Mouse (Mus musculus) megakaryocyte progenitor cell, adult 5-6 weeks (primary cell): ENCODE measurements around the gene Junb. TPM values are rescaled to one million over a fixed set of nuclear protein-coding genes. Genes with fewer than 3 reads are reported as not detected.

Source experiments
- ATAC-seq: replicated peaks from 2 replicates; pipeline ENCODE4 v1.8.0; 2016; ENCODE audit warnings: mild to moderate bottlenecking, moderate TSS enrichment, inconsistent platforms; ENCODE audit not compliant: poor library complexity
- total RNA-seq, 2 experiments: library from RNA; stranded (forward) in 1 of 2; stranded (reverse) in 1 of 2; fragments of 157-497, 149-512 nt in 1 of 2; fragments of 200-1000 nt in 1 of 2; gene quantifications; 2 replicates each; pipeline versions ENCODE4 v1.2.3 to v1.2.4; 2015 to 2017

Gene Junb
- total RNA-seq, 2 experiments from 2014 or later, result 14.7 to 57.5 TPM

DNA sequence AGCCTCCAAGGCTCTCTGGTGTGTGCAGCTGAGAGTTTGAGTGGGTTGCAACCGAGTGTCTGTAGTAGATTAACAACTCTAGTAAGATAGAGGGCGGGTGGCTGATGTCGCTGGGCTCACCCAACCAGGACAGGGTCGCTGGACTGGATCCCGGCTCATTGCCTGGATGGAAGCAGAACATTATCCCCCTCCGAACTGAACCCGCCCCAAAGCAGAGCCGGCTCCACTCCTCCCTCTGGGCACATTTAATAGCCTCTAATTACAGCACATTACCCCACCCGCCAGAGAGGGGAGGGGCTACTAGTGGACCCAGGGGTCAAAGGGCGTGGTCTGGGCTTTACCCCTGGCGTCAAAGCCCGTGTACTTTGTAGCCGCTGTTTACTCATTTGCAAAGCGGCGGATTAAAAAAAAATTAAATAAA lies 10.8 kb upstream of the Junb start:
- no peak for ATAC-seq

DNA sequence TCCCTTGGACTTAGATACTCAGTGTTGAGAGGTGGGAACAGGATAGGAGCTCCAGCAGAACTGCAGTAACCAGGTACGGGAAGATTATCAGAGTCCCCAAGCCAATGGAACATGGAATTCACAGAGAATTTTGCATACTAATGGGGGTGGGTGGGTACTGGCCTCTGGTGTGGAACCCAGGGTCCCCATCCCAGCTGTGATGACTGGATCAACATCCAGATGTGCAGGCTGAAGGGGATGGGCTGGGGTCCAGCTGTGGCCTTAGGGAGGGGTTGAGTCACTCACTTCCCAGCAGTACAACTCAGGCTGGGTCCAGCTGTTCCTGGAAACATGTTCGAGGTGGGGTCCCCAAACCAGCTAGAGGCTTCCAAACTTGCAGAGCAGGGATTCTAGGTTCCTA lies 9.4 kb upstream of the Junb start:
- ATAC-seq, result no peak

DNA sequence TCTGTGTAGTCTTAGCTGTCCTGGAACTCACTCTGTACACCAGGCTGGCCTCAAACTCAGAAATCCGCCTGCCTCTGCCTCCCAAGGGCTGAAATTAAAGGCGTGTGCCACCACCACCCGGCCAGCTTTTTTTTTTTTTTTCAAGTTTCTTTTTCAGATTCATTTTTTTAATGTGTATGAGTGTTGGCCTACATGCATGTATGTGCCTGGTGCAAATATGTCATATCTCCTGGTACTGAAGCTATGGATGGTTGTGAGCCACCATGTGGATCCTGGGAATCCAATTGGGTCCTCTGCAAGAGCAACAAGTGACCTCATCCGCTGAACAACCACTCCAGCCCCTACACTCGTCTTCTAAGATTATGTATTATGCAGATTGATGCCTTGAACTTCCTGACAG lies 8.9 kb upstream of the Junb start:
- no peak for ATAC-seq

DNA sequence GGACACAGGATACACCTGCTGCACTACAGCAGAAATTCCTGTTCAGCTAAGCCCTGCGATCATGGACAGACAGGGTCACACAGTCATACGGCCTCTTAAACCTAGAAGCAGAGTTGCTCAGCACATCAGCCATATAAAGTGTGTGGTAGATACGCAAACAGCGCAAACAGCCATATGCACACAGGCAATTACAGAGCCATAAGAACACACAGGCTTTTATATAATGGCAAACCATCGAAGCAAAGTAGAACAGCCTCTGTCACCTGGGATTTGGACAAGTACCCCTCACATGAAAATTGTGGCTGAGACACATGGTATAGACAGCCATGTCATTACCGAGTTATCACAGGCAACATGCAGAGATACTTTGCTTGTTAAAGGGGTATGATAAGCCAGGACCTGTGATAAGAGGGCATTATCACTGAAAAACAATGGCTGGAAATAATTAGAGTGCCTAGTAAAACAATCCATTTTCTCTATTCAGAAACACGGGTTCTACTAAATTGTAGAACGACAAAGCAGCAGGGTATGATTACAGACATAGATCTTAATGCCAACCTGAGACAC lies 7.9 kb upstream of the Junb start:
- ATAC-seq, result peak; percentile 10

DNA sequence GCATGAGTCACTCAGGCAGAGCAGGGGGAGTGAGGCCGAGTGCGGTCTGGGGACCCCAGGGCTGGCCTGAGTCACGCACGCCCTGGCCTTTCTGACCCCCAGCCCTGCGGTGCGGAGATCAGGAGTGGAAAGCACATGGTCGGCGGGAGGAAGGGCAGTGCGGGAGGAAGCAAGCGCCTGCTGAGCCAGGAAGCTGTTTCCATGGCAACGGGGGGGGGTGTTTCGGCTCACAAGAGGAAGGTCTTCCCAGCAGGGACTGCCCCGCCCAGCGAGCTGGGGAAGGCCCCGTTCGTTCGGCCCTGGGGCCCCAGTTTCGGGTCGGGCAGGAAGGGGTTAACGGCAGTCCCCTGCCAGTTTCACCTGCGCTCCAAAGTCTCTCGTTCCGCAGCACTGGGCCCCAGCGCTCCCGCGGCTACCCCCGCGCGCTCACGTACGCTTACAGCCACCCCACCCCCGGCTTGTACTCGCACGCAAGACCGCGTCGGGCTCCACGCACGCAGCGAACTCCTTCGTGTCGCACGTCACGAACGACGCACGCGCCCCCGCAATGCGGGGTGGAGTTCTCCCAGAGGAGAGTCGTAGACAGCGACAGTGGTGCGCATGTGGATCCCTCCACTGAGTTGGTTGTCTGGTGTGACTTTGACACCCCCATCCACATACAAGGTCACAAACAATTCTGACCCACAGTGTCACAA lies 7.3 kb upstream of the Junb start:
- ATAC-seq, result peak; percentile 47

DNA sequence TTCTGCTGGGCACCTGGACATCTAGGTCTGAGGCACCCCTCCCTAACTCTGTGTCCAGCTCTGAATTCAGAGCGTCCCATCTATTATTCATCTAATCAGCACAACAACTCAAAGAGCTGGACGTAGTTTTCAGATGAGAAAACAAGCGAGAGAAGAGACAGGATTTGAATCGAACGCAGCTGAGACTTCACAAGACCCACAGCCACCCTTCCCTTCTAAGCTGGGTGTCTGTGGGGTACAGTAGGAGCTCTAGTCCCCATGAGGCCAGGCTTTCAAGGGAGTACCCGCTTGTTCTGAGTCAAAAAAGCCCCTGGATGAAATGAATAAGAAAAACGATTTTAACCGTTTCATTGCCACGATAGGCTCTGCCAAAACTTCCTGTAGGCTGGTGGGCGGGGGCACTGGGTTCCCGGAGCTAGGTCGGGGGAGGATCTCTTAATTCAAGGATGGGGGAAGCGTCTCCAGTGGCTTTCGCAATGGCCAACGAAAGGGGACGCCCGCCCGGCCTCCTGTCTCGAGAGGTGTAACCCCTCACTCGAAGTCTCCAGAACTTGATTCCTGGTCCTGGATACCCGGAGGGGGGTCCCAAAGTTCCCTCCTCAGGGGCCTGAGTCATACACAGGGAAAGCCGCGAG lies 6.6 kb upstream of the Junb start:
- no peak for ATAC-seq

DNA sequence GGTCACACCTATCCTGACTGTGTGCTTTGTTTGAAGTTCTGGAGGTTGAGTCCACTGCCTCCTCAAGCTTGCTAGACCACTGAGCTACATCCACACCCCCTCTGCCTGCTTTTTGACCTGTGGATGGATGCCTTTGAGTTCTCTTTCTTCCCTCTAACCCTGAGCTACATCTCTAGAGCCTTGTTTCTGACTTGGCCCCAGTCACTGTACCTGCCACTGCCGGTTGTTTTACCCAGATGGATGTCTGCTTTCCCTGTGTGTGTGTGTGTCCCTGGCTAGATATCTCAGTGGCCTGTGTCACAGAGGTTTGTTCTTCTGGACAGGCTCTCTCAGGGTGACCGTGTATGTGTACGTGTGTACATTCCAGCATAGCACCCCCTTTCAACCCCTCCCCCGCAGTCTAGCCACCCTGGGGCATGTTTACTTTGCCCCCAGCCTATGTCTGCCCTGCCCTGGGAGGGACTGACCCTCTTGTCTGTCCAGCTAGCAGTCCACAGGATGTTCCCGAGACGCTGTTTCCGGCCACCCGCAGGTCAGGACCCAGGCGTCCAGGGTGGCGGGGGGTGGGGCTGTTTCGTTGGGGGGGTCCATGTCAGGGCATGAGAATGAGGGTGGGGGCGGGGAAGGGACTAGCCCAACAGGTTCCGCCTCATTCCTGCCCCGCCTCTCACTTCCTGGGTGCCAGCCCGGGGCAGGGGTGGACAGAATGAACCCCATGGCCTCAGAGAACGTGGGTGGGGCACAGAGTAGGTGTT lies 6.0 kb upstream of the Junb start:
- ATAC-seq, result no peak

DNA sequence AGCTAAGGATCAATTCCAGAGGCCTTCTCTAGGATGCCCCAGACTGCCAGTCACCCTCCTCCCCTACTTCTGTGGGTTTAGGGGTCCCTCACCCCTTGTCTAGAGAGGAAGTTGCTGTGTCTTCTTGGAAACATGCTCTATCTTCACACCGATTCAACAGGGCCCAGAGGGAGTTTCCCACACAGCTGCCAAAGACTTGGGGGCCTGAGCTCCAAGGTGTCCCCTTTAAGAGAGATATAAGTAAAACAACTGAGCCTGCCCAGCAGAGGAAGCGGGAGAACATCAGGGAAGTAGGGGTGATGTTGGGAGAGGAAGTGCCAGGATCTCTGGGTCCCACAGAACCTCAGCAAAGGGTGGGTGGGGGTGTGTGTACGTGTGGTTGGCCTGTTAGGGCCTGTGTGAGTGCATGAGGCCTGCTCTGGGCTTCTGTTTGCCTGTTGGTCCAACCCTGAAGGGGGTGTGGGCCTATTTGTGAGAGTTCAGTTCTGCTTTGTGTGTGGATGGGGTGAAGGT lies 4.0 kb upstream of the Junb start:
- ATAC-seq, result no peak

DNA sequence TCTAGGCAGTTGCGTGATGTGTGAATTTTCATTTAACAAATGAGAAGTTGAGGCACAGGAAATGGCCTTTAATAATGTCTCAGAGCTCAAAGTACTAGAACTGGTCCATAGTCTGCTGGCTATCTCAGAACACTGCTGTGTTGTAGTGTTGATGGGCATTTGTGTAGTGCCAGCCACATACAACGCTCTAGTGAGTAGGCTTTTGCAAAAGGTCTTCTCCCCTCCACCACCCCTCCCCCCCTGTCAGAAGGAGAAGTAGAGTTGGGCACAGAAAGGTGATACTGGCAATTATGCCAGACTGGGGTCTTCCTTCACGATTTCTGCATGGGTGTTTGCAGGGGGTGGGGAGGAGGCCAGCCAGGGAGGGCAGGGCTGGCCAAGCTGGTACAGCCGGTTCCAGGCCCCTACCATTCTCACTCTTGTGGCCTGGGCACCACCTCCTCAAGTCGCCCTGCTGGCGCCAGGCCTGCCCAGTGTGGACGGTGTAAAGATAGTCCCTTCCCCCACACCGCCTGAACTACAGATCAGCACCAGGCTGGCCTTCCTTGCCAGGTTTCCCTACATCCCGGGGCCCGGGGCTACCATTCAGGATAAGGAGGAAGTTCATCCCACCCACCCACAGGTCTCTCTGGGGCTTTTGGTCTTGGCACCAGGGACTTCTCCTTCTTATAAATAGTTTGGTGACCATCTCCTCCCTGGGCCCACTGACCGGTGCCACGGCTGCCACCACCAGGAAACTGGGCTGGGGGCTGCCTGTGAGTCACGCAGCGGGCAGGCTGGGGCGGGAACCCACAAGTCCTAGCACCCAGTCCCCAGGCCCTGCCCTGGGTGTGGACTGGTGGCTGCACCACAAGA lies 3.4 kb upstream of the Junb start:
- no peak for ATAC-seq

DNA sequence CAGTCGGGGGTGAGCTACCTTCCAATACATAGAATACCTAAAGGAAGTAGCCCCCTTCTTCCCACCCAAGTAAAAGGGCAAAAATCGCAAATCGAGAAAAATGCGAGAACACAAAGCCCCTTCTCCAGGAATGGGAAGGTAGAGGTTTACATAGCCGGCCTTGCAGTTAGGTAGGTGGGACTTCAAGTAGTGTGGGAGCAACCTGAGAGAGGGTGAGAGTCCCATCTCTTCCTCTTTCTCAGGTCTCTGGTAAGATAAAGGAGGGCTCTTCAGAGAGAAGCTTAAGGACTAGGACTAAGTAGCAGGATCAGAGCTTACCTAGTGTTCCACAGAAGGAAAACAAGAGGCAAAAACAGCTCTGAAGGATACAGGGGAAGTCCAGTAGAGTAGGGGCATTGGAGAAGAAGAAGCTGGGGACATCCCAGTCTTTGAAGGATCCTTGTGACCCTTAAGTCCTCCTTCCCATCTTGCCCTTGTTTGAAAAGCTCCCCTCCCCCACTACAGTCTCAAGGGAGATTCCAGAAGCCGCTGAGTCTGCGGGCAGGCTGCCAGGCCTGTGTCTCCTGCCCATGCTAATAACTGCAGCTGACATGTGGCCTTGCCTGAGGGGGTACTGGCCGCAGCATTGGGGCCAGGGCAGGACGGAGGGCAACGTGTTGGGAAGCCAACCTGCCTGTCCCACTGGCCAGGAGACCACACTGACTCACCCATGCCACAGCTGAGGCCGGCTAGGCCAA lies 2.3 kb upstream of the Junb start:
- no peak for ATAC-seq

DNA sequence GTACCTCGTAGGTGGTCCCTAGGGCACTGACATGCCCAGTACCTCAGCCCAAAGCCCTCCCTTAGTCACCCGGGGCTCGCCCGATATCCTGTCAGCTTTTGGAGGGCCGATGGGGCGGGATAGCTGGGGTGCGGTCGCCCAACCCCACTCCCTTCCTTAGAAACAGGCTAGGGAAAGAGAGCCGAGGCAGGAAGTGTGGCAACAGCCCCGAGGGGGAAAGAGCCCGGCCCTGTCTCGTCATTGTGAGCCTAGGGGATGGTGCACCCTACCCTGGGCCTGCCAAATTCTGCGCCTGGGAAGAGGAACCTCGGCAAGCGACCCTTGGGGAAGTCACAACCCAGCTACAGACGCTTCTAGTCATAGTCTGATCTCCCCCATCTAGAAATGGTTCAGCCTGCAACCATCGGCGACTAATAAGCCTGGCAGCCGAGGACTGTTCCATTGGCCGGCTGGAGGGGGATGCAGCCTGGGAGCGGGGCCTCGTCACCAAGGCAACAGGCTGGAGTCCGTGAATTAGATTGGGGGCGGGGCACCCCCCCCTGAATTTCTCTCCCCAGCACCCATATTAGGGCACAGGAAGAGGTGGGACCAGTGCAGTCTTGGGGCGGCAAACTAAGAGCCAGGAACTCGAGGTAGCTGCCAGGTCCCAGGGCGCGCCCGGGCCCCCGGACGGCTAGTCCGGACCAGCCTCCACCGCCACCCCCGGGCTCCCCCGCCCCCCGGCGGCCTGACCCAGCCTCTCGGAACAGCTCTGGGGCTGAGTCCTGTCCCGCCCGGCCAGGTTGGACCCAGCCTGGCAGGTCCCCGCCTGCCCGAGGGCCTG lies 1.3 kb upstream of the Junb start:
- peak; percentile 42 for ATAC-seq

DNA sequence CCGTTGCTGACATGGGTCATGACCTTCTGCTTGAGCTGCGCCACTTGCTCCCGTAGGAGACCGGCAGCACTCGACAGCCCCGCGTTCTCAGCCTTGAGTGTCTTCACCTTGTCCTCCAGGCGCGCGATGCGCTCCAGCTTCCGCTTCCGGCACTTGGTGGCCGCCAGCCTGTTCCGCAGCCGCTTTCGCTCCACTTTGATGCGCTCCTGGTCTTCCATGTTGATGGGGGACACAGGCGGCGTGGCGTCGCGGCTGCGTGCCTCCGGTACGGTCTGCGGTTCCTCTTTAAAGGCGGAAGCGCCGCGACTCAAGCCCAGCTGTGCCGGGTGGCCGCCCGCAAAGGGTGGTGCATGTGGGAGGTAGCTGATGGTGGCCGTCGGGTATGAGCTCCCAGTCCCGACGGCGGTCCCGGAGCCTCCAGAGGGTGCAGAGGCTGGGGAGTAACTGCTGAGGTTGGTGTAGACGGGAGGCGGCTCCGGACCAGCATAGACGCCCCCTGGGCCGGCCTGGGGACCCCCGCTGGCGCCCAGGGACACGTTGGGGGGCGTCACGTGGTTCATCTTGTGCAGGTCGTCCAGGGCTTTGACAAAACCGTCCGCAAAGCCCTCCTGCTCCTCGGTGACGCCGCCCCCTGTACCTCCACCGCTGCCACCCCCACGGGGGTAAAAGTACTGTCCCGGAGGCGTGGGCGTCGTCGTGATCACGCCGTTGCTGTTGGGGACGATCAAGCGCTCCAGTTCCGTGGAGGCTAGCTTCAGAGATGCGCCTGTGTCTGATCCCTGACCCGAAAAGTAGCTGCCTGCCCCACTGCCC lies 877 bp downstream of the Junb start:
- peak; percentile 4 for ATAC-seq

DNA sequence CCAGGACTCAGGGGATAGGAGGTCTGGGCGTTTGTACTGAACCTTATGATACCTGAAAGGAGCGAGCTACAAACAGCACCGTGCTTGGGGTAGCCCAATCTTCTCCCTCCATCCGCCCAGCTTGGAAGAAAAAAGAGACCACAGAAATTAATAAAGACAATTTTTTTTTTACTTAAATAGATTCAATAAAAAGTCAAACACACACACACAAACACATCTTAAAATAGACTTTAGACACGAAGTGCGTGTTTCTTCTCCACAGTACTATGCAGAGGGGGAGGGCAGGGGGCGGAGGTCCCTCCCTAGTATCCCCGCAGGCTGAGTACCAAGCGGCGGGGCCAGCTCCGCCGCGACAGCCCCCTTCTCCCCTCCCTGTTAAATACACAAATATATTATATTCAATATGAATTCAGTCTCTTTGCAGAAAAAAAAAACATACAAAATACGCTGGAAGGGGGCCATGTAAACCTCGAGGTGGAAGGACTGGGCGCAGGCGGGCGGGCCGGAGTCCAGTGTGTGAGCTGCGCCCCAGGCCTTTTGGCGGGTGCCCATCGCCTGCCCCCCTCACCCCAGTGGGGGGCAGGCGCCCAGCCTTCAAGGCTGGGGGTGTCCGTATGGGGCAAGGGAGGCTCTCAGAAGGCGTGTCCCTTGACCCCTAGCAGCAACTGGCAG lies 1.6 kb downstream of the Junb start:
- no peak for ATAC-seq

DNA sequence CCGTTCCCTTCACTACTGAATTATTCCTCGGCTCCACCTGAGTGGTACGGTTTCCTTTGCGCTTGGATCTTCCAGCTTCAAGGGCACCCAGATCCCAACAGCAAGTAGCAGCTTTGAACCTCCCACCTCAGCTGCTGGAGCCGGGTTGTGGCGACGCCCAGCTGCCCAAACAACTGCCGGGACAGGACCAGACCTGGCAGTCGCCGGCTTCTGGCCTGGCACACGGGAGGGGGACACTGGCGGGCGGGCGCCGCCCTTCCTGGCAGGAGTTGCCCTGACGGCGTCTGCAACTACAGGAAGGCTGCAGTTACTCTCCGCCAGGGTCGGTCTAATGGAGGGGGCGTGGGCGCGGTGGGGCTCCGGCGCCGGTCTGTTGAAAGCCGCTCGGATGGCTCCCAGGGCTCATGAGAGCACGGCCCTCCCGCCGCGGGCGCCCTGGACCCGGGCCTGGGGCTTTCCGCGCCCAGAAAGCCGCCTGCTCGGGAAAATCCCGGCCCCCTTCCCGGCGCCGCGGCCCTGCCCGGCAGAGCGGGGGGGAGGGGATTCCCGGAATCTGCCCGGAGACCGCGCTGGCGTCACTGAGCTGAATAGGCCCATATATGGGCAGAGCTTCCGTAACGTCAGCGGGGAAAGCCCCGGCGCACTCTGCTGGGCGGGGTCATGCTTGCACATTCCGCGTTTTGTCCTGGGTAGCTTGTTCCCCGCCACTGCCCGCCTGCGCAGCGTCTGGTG lies 2.3 kb downstream of the Junb start:
- peak; percentile 30 for ATAC-seq

DNA sequence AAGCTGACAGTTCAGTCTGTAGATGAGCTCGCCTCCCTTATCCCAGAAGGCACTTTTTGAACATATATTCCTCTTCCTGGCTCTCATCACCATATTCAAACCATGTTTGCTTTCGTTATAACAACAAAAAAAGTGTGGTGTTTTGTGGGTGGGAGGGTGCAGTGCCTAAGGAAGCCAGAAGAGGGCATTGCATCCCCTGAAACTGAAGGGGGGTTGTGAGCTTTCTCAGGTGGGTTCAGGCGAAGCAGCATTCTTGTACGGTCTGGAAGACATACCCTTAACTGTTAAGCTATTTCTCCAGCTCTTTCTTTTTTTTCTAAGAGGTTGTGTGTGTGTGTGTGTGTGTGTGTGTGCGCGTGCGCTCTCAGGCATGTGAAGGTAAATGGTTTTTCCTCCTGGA lies 3.1 kb downstream of the Junb start:
- 0 out of 2 replicates have a peak, but pooled peaks have one; percentile 4 for ATAC-seq

DNA sequence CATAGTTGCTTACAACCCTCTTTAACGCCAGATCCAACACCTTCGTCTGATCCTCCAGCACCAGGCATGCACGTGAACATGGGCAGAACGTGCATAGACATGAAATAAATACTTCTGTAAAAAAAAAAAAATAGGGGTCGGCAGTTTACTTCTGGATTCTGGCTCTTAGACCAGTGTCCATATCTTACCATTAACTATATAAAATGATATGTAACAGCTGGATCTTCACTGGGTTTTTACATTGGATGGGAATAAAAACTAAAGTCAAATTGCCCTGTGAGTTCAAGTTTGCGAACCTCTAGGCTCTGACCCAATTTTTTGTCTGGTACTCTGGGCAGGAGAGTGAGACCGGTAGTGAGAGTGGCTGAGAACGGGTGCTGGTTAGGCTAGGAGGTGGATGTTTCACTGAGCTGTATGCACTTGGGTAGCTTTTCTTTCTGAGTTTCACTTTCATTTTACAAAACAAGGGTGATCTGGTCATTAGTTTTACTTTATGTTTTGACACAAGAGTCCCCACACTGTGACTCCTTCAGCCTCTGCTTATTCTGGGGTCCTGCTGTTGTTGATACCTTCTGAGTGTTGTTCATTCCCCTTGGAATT lies 3.9 kb downstream of the Junb start:
- ATAC-seq, result no peak
